Mouse (Mus musculus): ENCODE results near the gene Hmgcs2.

DNA sequence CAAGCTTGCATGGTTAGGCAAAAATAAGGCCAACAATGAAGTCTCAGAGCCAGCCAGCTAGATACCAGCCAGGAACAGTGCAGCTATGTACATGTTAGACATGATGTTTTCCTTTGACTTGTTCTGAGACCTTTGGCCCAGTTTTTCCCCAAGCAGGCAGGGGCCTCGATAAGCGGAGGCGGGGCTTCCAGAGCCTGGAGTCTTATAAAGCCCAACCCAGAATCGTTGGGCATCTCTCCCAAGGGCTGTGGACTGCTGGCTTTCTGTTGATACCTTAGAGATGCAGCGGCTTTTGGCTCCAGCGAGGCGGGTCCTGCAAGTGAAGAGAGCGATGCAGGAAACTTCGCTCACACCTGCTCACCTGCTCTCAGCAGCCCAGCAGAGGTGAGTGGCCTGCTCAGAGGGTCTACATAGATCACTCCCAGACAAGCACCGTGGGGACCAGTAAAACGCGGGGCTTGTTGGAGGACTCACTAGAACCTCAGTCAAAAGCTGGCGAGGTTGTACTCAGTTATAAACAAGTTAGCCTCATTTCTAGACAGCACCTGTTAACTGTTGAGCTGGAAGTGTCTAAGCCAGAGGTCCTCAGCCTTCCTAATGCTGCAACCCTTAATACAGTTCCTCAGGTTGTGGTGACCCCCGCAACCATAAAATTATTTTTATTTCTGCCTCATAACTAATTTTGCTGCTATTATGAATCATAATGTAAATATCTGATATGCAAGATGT lies at the start of gene Hmgcs2:
- TF ChIP-seq CTCF (IDR thresholded peaks at IDR 0.05 in 2 of 3, conservative IDR thresholded peaks at IDR 0.05 in 1 of 3; ENCODE audit: control insufficient read depth in 1 of 3, insufficient read depth in 1 of 3, low read depth in 2 of 3, low read length in 3 of 3, poor library complexity in 1 of 3, severe bottlenecking in 1 of 3): no peak
- no peak for TF ChIP-seq MAFK (IDR thresholded peaks at IDR 0.05; ENCODE audit: borderline replicate concordance, low read depth, low read length)
- TF ChIP-seq EP300 (IDR thresholded peaks at IDR 0.05; ENCODE audit: low read depth in 1 of 2, low read length in 2 of 2): no peak
- no peak for TF ChIP-seq MAZ (IDR thresholded peaks at IDR 0.05; ENCODE audit: low read depth, low read length)
- TF ChIP-seq TCF12 (IDR thresholded peaks at IDR 0.05; ENCODE audit: low read depth, low read length): no peak

Measured in MEL (cell line).